Mouse (Mus musculus): Measurements from ENCODE around the gene Gnb3.

GRCm38 (mm10) chr6:124813496-124813895, 26.6 kb downstream of the Gnb3 start:
- TF ChIP-seq CTCF (IDR thresholded peaks at IDR 0.05; ENCODE audit: low read depth) (no peak), EP300 (optimal IDR thresholded peaks at IDR 0.05) (no peak)

All from stomach, postnatal 0 days (tissue).